Mouse (Mus musculus) kidney, embryonic 14.5 days (tissue): ENCODE measurements around the gene Cirbp. TPM values are rescaled to one million over a fixed set of nuclear protein-coding genes. Genes with fewer than 3 reads are reported as not detected.
A peak's percentile ranks its signal among the peaks of the same experiment; 100 is the strongest.

Source experiments
- ATAC-seq: fragments of 200-750 bp; cut with Nextera tagmentation; 2 replicates; pipeline ENCODE4 v1.8.0; 2017; ENCODE audit warnings: moderate number of reproducible peaks, mild to moderate bottlenecking, moderate TSS enrichment, moderate library complexity; ENCODE audit not compliant: low FRiP score, low TSS enrichment
- H3K27ac ChIP-seq: fragments of 300-500 bp; sonication (generic); 2 replicates; pipeline ENCODE4 v1.5.1; 2014; ENCODE audit warnings: low read depth, mild to moderate bottlenecking, low read length, moderate library complexity, mixed read lengths
- H3K27me3 ChIP-seq: fragments of 300-500 bp; sonication (generic); 2 replicates; pipeline ENCODE4 v1.6.1; 2014; ENCODE audit warnings: mild to moderate bottlenecking, low read length; ENCODE audit not compliant: control insufficient read depth, insufficient read depth
- H3K36me3 ChIP-seq: fragments of 300-500 bp; sonication (generic); 2 replicates; pipeline ENCODE4 v1.6.1; 2014; ENCODE audit warnings: low read length, mixed read lengths; ENCODE audit not compliant: control insufficient read depth, insufficient read depth
- H3K4me1 ChIP-seq: fragments of 300-500 bp; sonication (generic); 2 replicates; pipeline ENCODE4 v1.6.1; 2014; ENCODE audit warnings: low read length, mixed read lengths; ENCODE audit not compliant: control insufficient read depth, insufficient read depth
- H3K4me2 ChIP-seq: fragments of 300-500 bp; sonication (generic); replicated peaks from 2 replicates; pipeline ENCODE4 v1.6.1; 2014; ENCODE audit warnings: low read depth, mild to moderate bottlenecking, low read length
- H3K4me3 ChIP-seq: fragments of 300-500 bp; sonication (generic); 2 replicates; pipeline ENCODE4 v1.5.1; 2014; ENCODE audit warnings: mild to moderate bottlenecking, low read length
- H3K9ac ChIP-seq: fragments of 300-500 bp; sonication (generic); 2 replicates; pipeline ENCODE4 v1.6.1; 2014; ENCODE audit warnings: low read depth, mild to moderate bottlenecking, low read length, moderate library complexity
- H3K9me3 ChIP-seq: fragments of 300-500 bp; sonication (generic); 2 replicates; pipeline ENCODE4 v1.6.1; 2016; ENCODE audit warnings: low read length; ENCODE audit not compliant: control insufficient read depth
- WGBS: fragments of 180-500 bp; shearing (Covaris S2); extraction: QIAGEN DNeasy Blood & Tissue Kit; methylation state at CpG from one replicate; pipeline ENCODE4 v1.1.7; 2014; 5-methylcytosine and 5-hydroxymethylcytosine counted together
- polyA plus RNA-seq: library from polyadenylated mRNA; unstranded; fragments of >200 nt; fragmentation: Nextera tagmentation; extraction: Ambion mirVana; gene quantifications from 2 replicates; pipeline ENCODE4 v1.2.1, GENCODE M21; 2014

The Cirbp gene
- polyA plus RNA-seq, 1 experiment from 2014 or later: 80.0 TPM

DNA sequence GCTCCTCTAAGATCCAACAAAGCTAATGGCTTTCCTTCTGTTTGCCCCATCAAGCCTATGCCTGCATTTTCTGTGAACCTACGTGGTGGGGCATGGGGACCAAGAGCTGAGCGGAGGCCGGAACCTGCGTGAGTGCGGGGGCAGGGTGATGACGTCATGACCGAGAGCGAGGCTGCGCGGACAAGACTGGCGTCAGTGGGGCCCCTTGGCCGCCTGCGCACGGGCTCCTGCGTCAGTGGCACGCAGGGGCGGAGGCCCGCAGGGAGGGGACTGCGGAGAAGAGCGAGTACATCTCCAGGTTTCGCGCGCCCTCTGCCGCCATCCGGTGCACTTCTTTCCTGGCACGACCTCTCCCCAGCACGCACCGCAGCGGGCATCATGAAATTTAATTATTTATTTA, 24.5 kb upstream of the Cirbp start:
- H3K4me3 ChIP-seq: peak overlapping the region; percentile 81
- ATAC-seq: peak; percentile 45
- peaks cover 29% of the 10 kb centered on the region for H3K36me3 ChIP-seq
- peak overlapping the region; percentile 92 for H3K4me2 ChIP-seq
- H3K27ac ChIP-seq: peak overlapping the region; percentile 72
- H3K9ac ChIP-seq: peak overlapping the region; percentile 5; the same call in 1 of the 2 replicates
- no peaks in the 10 kb centered on the region for H3K9me3 ChIP-seq
- peaks cover 19% of the 10 kb centered on the region for H3K27me3 ChIP-seq
- WGBS: 0% methylated on average over 29 of the region's 29 CpGs
- H3K4me1 ChIP-seq: peaks cover 43% of the 10 kb centered on the region

- Histone ChIP-seq H3K4me2 (peak overlapping the region; percentile 92), H3K27me3 (peaks cover 11% of the 10 kb centered on the region), H3K27ac (peak overlapping the region; percentile 74), H3K4me3 (peak overlapping the region; percentile 81), H3K4me1 (peaks cover 44% of the 10 kb centered on the region), H3K9me3 (no peaks in the 10 kb centered on the region), H3K36me3 (peaks cover 33% of the 10 kb centered on the region), H3K9ac (peak overlapping the region; percentile 90)
- peak; percentile 84 for ATAC-seq
- 1% methylated on average over 43 of the region's 43 CpGs for WGBS
Measured at GRCm38 (mm10) chr10:80141786-80142529, 23.8 kb upstream of the Cirbp start.

GRCm38 (mm10) chr10:80142530-80142925, 23.3 kb upstream of the Cirbp start:
- 0 out of 2 replicates have a peak, but pooled peaks cover 6% of the 10 kb centered on the region for H3K27me3 ChIP-seq
- peak; percentile 16 for ATAC-seq
- peak overlapping the region; percentile 90 for H3K9ac ChIP-seq
- no peaks in the 10 kb centered on the region for H3K9me3 ChIP-seq
- H3K36me3 ChIP-seq: peaks cover 33% of the 10 kb centered on the region
- peak overlapping the region; percentile 74 for H3K27ac ChIP-seq
- H3K4me1 ChIP-seq: peaks cover 43% of the 10 kb centered on the region
- peak overlapping the region; percentile 81 for H3K4me3 ChIP-seq
- peak overlapping the region; percentile 92 for H3K4me2 ChIP-seq
- 0% methylated on average over 15 of the region's 15 CpGs for WGBS

DNA sequence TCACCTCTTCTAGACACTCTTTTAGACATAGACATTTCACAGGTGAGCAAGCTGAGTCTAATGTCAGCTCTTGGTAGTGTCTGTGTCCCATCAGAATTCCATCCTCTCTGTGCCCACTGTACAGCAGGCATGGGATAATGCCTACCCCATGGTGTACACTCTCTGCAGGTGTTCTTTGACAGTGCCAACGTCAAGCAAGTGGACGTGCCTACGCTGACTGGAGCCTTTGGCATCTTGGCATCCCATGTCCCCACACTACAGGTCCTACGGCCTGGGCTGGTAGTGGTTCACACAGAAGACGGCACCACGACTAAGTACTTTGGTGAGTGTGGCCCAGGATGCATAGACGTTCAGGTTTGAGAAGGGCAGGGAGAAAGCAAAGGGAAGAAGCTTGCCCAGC, 22.1 kb upstream of the Cirbp start:
- no peak overlapping the region for H3K4me3 ChIP-seq

GRCm38 (mm10) chr10:80144159-80144558, 21.6 kb upstream of the Cirbp start:
- no peak for ATAC-seq
- Histone ChIP-seq H3K4me3 (no peak overlapping the region), H3K9ac (no peak overlapping the region), H3K27me3 (no peaks in the 10 kb centered on the region), H3K27ac (no peak overlapping the region), H3K4me1 (peaks cover 34% of the 10 kb centered on the region), H3K4me2 (no peak overlapping the region), H3K36me3 (peaks cover 33% of the 10 kb centered on the region), H3K9me3 (no peaks in the 10 kb centered on the region)
- 93% methylated on average over 12 of the region's 12 CpGs for WGBS

More for the DNA sequence above, 22.1 kb upstream of the Cirbp start:
- ATAC-seq: no peak
- Histone ChIP-seq H3K4me2 (no peak overlapping the region), H3K9ac (no peak overlapping the region), H3K27me3 (no peaks in the 10 kb centered on the region), H3K36me3 (peaks cover 33% of the 10 kb centered on the region), H3K27ac (no peak overlapping the region), H3K9me3 (no peaks in the 10 kb centered on the region), H3K4me1 (peaks cover 36% of the 10 kb centered on the region)
- 94% methylated on average over 7 of the region's 7 CpGs for WGBS

DNA sequence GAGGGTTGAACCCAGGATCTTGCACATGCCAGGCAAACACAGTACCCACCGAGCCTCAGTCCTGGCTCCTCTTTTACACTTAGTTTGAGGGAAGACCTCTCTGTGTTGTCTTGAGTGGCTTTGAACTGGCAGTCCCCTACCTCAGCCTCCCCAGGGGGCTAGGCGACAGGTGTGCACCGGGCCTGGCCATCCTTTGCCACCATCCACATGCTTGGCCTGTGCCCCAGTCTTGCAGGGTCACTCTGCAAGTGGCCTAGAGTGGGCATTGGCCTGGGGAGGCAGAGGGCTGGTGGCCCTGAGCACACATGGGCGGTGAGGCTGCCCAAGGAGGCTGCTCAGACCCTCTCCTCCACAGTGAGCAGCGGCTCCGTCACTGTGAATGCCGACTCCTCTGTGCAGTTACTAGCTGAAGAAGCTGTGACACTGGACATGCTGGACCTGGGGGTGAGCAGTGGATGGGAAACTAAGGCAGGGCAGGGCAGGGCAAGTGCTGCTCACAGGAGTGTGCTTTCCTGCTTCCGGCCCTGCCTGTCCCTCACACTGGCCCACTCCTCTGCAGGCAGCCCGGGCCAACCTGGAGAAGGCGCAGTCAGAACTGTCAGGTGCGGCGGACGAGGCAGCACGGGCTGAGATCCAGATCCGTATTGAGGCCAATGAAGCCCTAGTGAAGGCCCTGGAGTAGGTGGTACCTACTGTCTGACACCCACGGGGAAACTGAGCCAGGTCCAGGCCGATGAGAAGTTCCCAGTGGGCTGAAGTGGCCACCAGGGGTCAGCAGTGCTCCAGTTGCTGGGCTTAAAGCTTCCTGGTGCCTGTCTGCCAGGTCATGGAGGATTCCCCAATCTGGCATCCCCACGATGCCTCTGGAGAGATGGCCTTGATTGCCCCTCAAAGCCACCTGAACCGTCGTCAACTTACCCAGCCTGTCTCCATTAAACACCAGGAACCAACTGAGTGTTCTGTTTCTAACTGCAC, 20.6 kb upstream of the Cirbp start:
- Histone ChIP-seq H3K36me3 (peaks cover 33% of the 10 kb centered on the region), H3K4me1 (peaks cover 31% of the 10 kb centered on the region), H3K9ac (no peak overlapping the region), H3K4me2 (no peak overlapping the region), H3K4me3 (no peak overlapping the region), H3K27ac (peak overlapping the region; percentile 7; the same call in 1 of the 2 replicates), H3K27me3 (no peaks in the 10 kb centered on the region), H3K9me3 (no peaks in the 10 kb centered on the region)
- no peak for ATAC-seq
- WGBS: 77% methylated on average over 20 of the region's 20 CpGs

DNA sequence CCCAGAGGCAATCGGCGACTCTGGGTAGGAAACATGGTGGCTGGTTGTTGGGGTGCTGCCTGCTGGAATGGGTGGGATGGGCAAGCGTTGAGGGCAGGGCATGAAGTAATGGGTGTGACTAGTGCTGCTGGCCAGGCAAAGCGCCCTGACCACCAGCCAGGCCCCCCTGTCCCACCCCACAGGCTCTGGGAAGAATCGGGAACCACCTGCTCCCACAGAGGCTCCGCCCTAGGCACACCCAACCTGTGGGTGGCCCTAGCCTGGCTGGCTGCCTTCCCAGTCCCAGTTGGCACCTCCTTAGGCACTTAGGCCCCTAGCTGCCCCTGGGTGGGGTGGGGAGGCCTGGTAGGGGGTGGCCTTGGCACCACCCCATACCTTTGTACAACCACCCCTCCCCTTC, 19.9 kb upstream of the Cirbp start:
- Histone ChIP-seq H3K4me2 (no peak overlapping the region), H3K9me3 (no peaks in the 10 kb centered on the region), H3K27me3 (no peaks in the 10 kb centered on the region), H3K27ac (peak overlapping the region; percentile 7; the same call in 1 of the 2 replicates), H3K4me1 (peaks cover 30% of the 10 kb centered on the region), H3K36me3 (peaks cover 33% of the 10 kb centered on the region), H3K9ac (no peak overlapping the region), H3K4me3 (no peak overlapping the region)
- WGBS: 85% methylated on average over 6 of the region's 6 CpGs
- no peak for ATAC-seq

- Histone ChIP-seq H3K9ac (no peak overlapping the region), H3K4me2 (no peak overlapping the region), H3K4me1 (peaks cover 27% of the 10 kb centered on the region), H3K36me3 (peaks cover 39% of the 10 kb centered on the region), H3K27ac (peak overlapping the region; percentile 98; the same call in 1 of the 2 replicates), H3K27me3 (no peaks in the 10 kb centered on the region), H3K4me3 (0 out of 2 replicates have a peak overlapping the region, but pooled peaks have one; percentile 6), H3K9me3 (no peaks in the 10 kb centered on the region)
- no peak for ATAC-seq
- WGBS: 61% methylated on average over 4 of the region's 4 CpGs
Measured at GRCm38 (mm10) chr10:80146568-80147011, 19.2 kb upstream of the Cirbp start.
